Comparison of ENCODE assay signal across 17 mouse cellular contexts in genomic region chr1:34696533-34696932, GRCm38 (mm10).
A peak's percentile ranks its signal among the peaks of the same experiment; 100 is the strongest.
DNase-seq lines count a peak whose midpoint lies in the region; TF ChIP-seq lines count a peak whose summit lies in the region.
"Had no signal": no experiment of that assay in that cellular context is flagged by ENCODE, and none has a peak within 500 bp of the region (broad histone marks: within the 10 kb centered on the region; RNA-seq: fewer than 3 reads in every experiment).

No protein-coding gene starts in this region.

- TF ChIP-seq POLR2A in olfactory bulb, adult 2 months (IDR thresholded peaks at IDR 0.05; ENCODE audit: insufficient read depth, low read depth, low read length) = no peak

- peaks cover 4% of the 10 kb centered on the region; the same call in 1 of the 2 replicates for H3K4me1 ChIP-seq in olfactory bulb, adult 2 months (ENCODE audit: control insufficient read depth, insufficient read depth, low read length)
- H3K4me1 ChIP-seq: embryonic facial prominence, embryonic 12.5 days; megakaryocyte, embryonic 14.5 days; neural tube, embryonic 12.5 days had no signal

- 0 out of 2 replicates have a peak overlapping the region, but pooled peaks have one; percentile 12 for H3K27ac ChIP-seq in olfactory bulb, adult 2 months (ENCODE audit: insufficient read depth, low read depth, low read length)
- H3K27ac ChIP-seq: embryonic facial prominence, embryonic 12.5 days; limb, embryonic 15.5 days; neural tube, embryonic 12.5 days; stomach, postnatal 0 days had no signal

- WGBS in olfactory bulb, adult 2 months = 30% methylated on average over 4 of the region's 4 CpGs

- no peak overlapping the region for H3K4me3 ChIP-seq in olfactory bulb, adult 2 months (ENCODE audit: insufficient read depth, low read depth, low read length)
- H3K4me3 ChIP-seq: embryonic facial prominence, embryonic 12.5 days; limb, embryonic 15.5 days; megakaryocyte, embryonic 14.5 days; neural tube, embryonic 12.5 days had no signal

- DNase-seq in heart, adult 11 months = peak; percentile 23
- no peak for DNase-seq in heart, adult 9 months (ENCODE audit: low spot score in 2 of 2)
- DNase-seq in right cerebral cortex, postnatal 10 days (ENCODE audit: low spot score in 2 of 2) = peak; percentile 70 to 80
- DNase-seq in right cerebral cortex, postnatal 25 days = no peak
- DNase-seq in layer of hippocampus, adult 9-11 months = peak; percentile 47
- no peak for DNase-seq in heart, adult 18-20 months
- no peak for DNase-seq in kidney, postnatal 14 days
- DNase-seq: cerebellum, adult 18-20 months; kidney, postnatal 4 days; lung, embryonic 14.5 days; spleen, adult 18-20 months had no signal

- no peak for TF ChIP-seq CTCF in olfactory bulb, adult 2 months (IDR thresholded peaks at IDR 0.05; ENCODE audit: insufficient read depth, low read depth, low read length)

Comparison
In these comparisons a context has a peak if more than half of its experiments do, and no peak if none do; other contexts are left out.
1. DNase-seq: peak in heart, adult 11 months (single experiment), right cerebral cortex, postnatal 10 days (2 of 2) and layer of hippocampus, adult 9-11 months (single experiment); none in heart, adult 9 months (0 of 2), right cerebral cortex, postnatal 25 days (single experiment), heart, adult 18-20 months (0 of 2) and kidney, postnatal 14 days (single experiment).